Mouse (Mus musculus) ES-E14 (cell line): ENCODE results near the gene Pdzd8. TPM values are rescaled to one million over a fixed set of nuclear protein-coding genes. Genes with fewer than 3 reads are reported as not detected.

Experiments used
- DNase-seq: peaks from one replicate; pipeline ENCODE4 v3.0.0-alpha.2; 2013; ENCODE audit warnings: low read depth, low spot score
- H3K27ac ChIP-seq: 2 replicates; pipeline ENCODE4 v1.5.1; 2012; ENCODE audit warnings: low read depth, mild to moderate bottlenecking, low read length, moderate library complexity, mixed read lengths; ENCODE audit not compliant: poor library complexity, insufficient read depth, severe bottlenecking
- H3K36me3 ChIP-seq: 2 replicates; pipeline ENCODE4 v1.6.1; 2012; ENCODE audit warnings: mild to moderate bottlenecking, low read length, moderate library complexity, mixed read lengths; ENCODE audit not compliant: control insufficient read depth, poor library complexity, insufficient read depth, severe bottlenecking
- H3K4me1 ChIP-seq, 2 experiments: fragments of 150-350 bp in 1 of 2; sonication (generic) in 1 of 2; 2 replicates each; pipeline ENCODE4 v1.6.1; 2012; ENCODE audit warnings: low read length in 2 of 2, mild to moderate bottlenecking in 1 of 2, mixed read lengths in 1 of 2; ENCODE audit not compliant: control insufficient read depth in 2 of 2, insufficient read depth in 2 of 2, poor library complexity in 1 of 2
- H3K4me3 ChIP-seq, 2 experiments: fragments of 150-350 bp in 1 of 2; sonication (generic) in 1 of 2; 2 replicates each; pipeline ENCODE4 v1.5.1; 2012; ENCODE audit warnings: low read length in 2 of 2, low read depth in 1 of 2, mild to moderate bottlenecking in 1 of 2, mixed read lengths in 1 of 2; ENCODE audit not compliant: insufficient read depth in 1 of 2, poor library complexity in 1 of 2, severe bottlenecking in 1 of 2
- H3K9ac ChIP-seq: 2 replicates; pipeline ENCODE4 v1.6.1; 2012; ENCODE audit warnings: low read depth, mild to moderate bottlenecking, low read length, mixed read lengths; ENCODE audit not compliant: poor library complexity, insufficient read depth, severe bottlenecking
- H3K9me3 ChIP-seq: fragments of 150-350 bp; sonication (generic); 2 replicates; pipeline ENCODE4 v1.6.1; 2012; ENCODE audit warnings: low read depth, mild to moderate bottlenecking, low read length; ENCODE audit not compliant: control insufficient read depth, insufficient read depth
- CHD2 ChIP-seq: IDR thresholded peaks from 2 replicates; pipeline ENCODE4 v1.6.1; 2014; ENCODE audit warnings: mild to moderate bottlenecking, low read depth, low read length, inconsistent platforms
- HCFC1 ChIP-seq: IDR thresholded peaks from 2 replicates; pipeline ENCODE4 v1.6.1; 2012; ENCODE audit warnings: low read length, inconsistent platforms, borderline replicate concordance; ENCODE audit not compliant: insufficient read depth
- MAFK ChIP-seq: IDR thresholded peaks from 2 replicates; pipeline ENCODE4 v1.6.1; 2014; ENCODE audit warnings: mild to moderate bottlenecking, low read depth, low read length, inconsistent platforms; ENCODE audit not compliant: insufficient read depth
- ZC3H11A ChIP-seq: IDR thresholded peaks from 2 replicates; pipeline ENCODE4 v1.6.1; 2012; ENCODE audit warnings: low read depth, mild to moderate bottlenecking, inconsistent platforms, low read length, borderline replicate concordance
- ZNF384 ChIP-seq: IDR thresholded peaks from 2 replicates; pipeline ENCODE4 v1.6.1; 2012; ENCODE audit warnings: low read depth, low read length, inconsistent platforms
- in situ Hi-C, 2 experiments: fragments of 600-800 bp; cut with MboI; formaldehyde crosslinking; loops; one replicate each; pipeline ENCODE4 v1.15.1; 2025; ENCODE audit warnings: low sequenced_read_pairs in 2 of 2, inconsistent platforms in 1 of 2; ENCODE audit not compliant: unreplicated experiment in 2 of 2
- total RNA-seq: library from RNA; depleted of rRNA; stranded (reverse); fragments of 300-350 nt; gene quantifications from 2 replicates; pipeline ENCODE4 v1.2.3, GENCODE M21; 2012

The Pdzd8 gene
- total RNA-seq, 1 experiment = 54.0 TPM

DNA sequence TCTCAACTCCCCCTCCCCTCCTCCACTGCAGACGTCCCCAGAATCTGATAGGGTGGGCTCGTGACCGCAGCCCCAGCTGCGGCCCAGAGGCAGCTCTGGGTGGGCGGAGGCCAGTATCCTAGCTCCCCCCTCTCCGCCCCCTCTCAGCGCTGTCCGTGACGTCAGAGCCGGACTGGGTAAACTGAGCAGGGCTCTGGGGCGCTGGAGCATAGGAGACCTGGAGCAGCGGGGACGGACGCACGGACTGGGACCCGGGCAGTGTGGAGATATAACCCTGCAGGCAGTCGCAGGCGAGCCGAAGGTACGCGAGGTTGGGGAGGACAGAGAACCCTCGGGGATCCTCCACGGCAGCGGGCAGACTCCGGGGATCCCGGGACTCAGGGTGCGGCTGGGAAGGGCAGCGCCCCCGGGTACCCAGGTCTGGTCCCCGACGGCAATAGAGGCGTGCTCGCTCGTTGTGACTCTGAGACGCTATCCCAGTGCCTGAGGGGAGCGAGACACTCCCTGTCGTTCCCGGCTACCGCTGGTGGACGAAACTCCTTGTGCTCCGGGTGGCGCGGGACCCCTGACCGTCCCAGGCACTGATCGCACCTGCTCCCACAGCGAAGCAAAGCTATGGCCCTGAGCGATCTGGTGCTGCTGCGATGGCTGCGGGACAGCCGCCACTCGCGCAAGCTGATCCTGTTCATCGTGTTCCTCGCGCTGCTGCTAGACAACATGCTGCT is 84.7 kb downstream of the Pdzd8 start, which contains the start of gene Slc18a2:
Gene Slc18a2, plus strand, starts transcription at position 179 of the 725 bp plus-strand sequence.
- TF ChIP-seq ZC3H11A = no peak
- TF ChIP-seq MAFK = no peak
- TF ChIP-seq CHD2 = no peak
- no peak for TF ChIP-seq ZNF384
- no peak for TF ChIP-seq HCFC1
- Histone ChIP-seq H3K36me3 (no peaks in the 10 kb centered on the region), H3K4me3 (peak within 1 kb of the TSS; percentile 58 to 72), H3K9me3 (no peaks in the 10 kb centered on the region), H3K9ac (peak within 1 kb of the TSS; percentile 39; the same call in 1 of the 2 replicates), H3K4me1 (0 out of 4 replicates have a peak, but pooled peaks cover 0 to 2% of the 10 kb centered on the region in 2 experiments), H3K27ac (no peak within 1 kb of the TSS)
- in situ Hi-C loops = no loop called here
- DNase-seq = no peak

DNA sequence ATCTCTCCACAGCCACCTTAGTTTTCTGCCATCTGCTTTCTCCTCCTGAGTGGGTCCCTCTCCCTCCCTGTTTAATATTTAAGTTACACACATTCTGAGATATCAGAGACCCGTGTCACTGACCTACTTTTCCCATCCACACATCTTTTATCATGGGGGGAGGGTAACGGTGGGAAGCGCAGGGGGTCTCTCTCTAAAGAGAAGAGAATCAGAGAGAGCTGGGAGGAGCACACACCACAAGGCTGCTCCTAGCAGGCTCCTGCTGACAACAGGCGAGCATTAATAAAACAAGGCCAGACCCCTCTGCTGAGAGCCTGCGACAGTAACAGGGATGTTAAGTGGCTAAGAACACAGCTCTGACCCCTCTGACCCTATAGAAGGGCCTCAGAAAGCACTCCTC is 85.9 kb downstream of the Pdzd8 start:
- Histone ChIP-seq H3K27ac (no peak overlapping the region), H3K9ac (no peak overlapping the region), H3K4me3 (no peak overlapping the region), H3K9me3 (no peaks in the 10 kb centered on the region), H3K36me3 (no peaks in the 10 kb centered on the region), H3K4me1 (0 out of 4 replicates have a peak, but pooled peaks cover 0 to 2% of the 10 kb centered on the region in 2 experiments)
- no peak for DNase-seq
- TF ChIP-seq HCFC1 = no peak
- in situ Hi-C loops = no loop called here

DNA sequence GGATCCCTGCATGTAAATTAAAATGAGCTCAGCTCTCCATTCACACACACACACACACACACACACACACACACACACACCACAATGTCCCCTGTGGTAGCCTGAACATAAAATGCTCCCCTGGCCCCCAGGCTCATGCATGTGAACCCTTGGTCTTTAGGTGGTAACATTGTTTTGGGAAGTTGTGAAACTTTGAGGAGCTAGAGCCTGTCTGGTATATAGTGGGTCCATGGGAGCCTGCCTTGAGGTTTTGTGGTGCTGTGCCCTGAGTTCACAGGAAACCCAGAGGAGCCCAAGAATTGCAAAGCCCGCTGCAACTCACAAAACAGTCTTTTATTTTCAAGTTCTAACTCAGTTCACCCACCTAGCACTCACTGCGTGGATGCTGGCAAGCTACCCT is 92.9 kb downstream of the Pdzd8 start:
- in situ Hi-C loops = no loop called here
- TF ChIP-seq CHD2 (no peak), ZC3H11A (no peak), HCFC1 (no peak), ZNF384 (no peak), MAFK (no peak)

DNA sequence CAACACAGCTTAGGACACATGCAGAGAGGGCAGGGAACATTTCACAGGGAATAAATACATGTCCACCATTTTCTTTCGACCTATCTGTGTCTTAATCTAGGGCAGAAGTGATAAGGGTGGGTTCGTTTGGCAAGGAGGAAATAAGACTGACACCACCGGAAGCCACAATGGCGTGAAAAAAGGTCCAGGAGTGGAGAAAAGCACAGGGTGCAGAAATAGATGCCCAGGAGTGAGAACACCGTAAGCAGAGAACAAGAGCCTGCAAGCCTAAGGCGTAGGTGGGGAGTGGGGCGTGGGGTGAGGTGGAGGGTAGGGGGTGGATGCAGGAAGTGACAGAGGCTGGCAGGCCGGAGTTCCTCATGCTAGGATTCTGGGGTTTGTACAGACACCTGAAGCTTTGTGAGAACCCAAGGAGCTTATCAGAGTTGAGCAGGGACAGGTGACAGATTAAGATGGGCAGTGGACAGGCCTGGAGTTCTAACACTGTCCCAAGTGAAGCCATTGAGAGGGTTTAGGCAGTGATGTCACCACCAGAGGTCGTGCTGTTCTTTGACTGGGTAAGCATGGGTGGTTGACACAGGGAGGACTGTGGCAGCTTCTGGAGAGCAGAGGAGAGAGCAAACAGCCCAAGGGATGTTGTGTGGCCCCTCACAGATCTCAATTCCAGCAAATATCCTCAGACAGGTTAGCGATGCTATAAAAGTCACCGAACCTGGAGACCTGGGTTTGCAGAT is 96.9 kb downstream of the Pdzd8 start:
- no peaks in the 10 kb centered on the region for H3K36me3 ChIP-seq
- DNase-seq = no peak
- H3K9me3 ChIP-seq = no peaks in the 10 kb centered on the region
- H3K9ac ChIP-seq = no peak overlapping the region
- no peak overlapping the region for H3K27ac ChIP-seq
- in situ Hi-C loops = no loop called here
- no peak overlapping the region for H3K4me3 ChIP-seq
- H3K4me1 ChIP-seq = no peaks in the 10 kb centered on the region
- TF ChIP-seq MAFK (no peak), HCFC1 (no peak), CHD2 (no peak), ZC3H11A (no peak), ZNF384 (no peak)

More for the DNA sequence above, 92.9 kb downstream of the Pdzd8 start:
- H3K27ac ChIP-seq = no peak overlapping the region
- H3K36me3 ChIP-seq = no peaks in the 10 kb centered on the region
- H3K4me1 ChIP-seq = no peaks in the 10 kb centered on the region
- H3K9me3 ChIP-seq = no peaks in the 10 kb centered on the region
- DNase-seq = no peak
- no peak overlapping the region for H3K4me3 ChIP-seq
- no peak overlapping the region for H3K9ac ChIP-seq
